Mouse (Mus musculus) WW6 (cell line): ENCODE measurements around the gene Eef1g.
"Not testable (repeated sequence)": the region's sequence is repeated elsewhere in the genome, so short reads cannot be mapped to it uniquely, and the experiment has no call there.

Experiments used
- DNase-seq: peaks from one replicate; pipeline ENCODE4 v3.0.0-alpha.2; 2013; ENCODE audit warnings: low read depth, low spot score

Gene Eef1g

DNA sequence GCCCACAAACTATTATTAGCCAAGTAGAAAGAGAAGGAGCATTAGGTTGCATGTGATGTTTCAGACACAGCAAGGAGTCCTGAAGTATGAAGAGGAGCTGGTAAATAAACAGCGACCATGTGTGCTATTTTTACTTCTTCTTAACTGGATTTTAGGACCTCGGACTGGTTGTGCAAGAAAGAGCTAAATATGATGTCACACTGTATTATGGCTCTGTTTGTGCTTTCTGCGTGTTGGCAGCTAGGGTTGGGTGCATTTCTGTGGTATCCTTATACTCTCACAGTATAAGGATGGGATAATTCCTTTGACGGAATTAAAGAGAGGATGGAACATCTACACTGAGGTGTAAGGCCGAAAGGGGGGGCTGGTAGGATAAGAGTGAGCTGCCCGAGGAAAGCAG, 21.6 kb upstream of the Eef1g start:
- no peak for DNase-seq

DNA sequence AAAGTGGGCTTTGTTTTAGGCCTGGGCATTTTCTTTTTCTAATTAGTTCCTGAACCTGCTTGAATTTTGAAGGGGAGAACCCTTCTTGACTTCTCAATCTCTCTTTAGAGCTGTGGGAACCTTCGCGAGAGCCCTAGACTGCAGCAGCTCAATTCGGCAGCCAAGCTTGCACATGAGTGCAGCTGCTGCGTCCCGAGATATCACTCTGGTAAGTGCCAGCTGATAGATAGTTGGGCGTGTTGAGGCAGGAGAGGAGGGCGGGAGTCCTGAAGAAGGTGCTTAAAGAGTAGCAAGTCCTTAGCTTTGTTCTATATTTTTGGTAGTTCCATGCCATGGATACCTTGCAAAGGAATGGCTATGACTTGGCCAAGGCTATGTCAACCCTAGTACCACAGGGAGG, 19.9 kb upstream of the Eef1g start:
- no peak for DNase-seq

DNA sequence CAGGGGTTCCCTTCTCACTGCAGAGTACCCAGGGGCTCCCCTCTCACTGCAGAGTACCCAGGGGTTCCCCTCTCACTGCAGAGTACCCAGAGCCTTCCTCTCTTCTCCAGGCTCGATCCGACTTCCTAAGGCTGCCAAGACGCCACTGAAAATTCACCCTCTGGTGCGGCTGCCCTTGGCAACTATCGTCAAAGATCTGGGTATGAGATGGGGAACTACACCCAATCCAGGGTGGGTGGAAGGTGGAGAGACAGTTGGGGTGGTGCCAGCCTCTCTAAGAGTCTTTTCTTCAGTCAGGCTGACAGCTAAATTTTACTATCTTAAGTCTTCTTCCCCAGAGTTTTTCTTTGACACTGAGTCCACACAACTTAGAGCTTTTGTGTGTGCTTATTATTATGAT, 16.7 kb upstream of the Eef1g start:
- no peak for DNase-seq

GRCm38 (mm10) chr19:8952241-8952640, 14.6 kb upstream of the Eef1g start:
- DNase-seq: no peak

DNA sequence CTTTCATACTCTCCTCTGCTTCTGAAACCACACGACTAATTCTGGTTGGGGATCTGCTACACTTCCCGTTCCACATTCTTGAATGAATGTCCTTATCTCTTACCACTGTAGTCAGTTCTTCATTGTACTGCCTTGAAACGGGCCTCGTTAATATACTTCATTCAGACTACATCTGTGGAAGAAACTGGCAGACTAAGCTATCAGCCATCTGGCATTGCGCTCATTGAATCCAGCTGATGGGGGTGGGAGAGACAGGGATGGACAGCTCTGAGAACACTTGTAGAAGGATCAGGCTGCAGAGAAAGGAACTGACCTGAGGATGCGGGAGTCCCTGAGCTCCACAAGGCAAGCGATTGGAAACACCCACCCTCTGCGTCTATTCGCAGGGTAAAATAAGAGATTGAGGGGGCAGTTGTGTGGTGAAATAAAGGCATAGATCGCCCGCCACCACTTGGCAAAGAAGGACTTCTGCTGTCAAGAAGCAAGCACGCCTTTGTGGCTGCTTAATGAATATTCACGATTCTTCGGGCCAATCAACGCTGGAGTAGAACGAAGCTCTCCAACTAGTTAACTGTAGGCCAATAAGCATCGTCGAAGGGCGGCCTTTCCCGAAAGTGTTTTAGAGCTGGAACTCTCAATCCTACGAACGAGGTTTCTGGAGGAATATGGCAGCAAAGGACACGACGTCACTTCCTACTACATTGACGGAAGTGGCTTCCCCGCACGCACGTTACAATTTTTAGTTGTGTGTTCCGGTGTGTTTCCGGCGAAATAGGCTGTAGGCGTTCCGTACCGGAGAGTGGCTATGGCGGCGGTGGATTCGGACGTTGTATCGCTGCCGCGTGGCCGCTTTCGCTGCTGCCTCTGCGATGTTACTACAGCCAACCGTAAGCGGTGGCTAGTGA, 13.5 kb upstream of the Eef1g start, which contains the start of gene Tut1:
Gene Tut1 (plus strand): TSS at position 713 of the 905 bp plus-strand sequence.
- peak; percentile 94 for DNase-seq

DNA sequence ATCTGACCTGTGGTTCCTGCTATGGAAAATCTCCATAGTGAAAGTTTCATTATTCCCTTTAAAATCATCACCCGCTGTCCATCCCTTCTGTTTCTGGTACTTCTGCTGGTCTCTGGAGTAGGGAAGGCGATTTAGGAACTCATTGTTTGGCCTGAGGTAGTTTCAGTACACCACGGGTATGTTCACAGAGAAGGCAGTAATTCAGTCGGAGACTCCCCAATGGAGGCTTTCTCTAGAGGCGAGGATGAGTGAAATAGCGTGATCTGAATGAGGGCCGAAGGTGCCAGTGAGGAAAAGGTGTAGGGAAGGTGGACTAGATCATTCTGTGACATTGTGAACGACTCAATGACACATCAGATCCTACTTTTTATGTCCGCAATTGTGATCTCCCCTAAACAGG, 12.7 kb upstream of the Eef1g start:
- DNase-seq: no peak

DNA sequence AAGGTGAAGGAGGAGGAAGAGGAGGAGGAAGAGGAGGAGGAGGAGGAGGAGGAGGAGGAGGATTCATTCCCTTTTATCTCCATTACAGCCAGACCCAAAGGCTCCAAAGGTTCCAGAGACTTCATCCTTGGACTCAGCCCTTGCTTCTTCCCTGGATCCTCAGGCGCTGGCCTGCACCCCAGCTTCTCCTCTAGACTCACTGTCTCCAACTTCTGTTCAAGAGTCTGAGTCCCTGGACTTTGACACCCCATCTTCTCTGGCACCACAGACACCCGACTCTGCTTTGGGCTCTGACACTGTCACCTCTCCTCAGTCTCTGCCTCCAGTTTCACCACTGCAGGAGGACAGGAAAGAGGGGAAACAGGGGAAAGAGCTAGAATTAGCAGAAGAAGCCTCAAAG, 4.6 kb upstream of the Eef1g start:
- no peak for DNase-seq

DNA sequence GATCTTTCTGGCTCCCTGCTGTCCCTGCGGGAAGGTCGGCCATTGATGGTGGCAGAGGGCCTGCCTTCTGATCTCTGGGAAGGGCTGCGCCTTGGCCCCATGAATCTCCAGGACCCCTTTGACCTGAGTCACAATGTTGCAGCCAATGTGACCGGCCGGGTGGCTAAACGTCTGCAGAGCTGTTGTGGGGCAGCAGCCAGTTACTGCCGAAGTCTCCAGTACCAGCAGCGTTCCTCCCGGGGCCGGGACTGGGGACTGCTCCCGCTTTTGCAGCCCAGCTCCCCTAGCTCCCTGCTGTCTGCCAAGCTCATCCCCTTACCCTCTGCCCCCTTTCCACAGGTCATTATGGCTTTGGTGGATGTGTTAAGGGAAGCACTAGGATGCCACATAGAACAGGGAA, 1.8 kb upstream of the Eef1g start:
- DNase-seq: no peak

GRCm38 (mm10) chr19:8965771-8966170, 1.1 kb upstream of the Eef1g start:
- DNase-seq: no peak

GRCm38 (mm10) chr19:8966198-8966589, 647 bp upstream of the Eef1g start:
- no peak for DNase-seq

GRCm38 (mm10) chr19:8967373-8967743, 517 bp downstream of the Eef1g start:
- no peak for DNase-seq

- no peak for DNase-seq
Observed at GRCm38 (mm10) chr19:8967893-8968292, 1.1 kb downstream of the Eef1g start.

DNA sequence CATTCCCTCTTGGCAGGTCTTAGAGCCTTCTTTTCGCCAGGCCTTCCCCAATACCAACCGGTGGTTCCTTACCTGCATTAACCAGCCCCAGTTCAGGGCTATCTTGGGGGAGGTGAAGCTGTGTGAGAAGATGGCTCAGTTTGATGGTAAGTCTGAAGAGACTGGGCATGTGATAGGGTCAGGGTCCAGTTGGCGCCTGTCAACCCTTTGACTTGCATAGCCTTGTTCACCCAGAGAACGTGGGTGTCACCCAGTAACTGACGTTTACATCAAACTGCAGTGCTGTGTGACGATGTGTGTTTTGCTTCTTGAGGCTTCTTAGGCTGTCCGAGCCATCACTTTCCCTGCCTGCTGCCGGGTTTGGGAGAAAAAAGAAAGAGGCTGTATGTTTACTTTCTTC, 5.7 kb downstream of the Eef1g start:
- DNase-seq: not testable (repeated sequence)

DNA sequence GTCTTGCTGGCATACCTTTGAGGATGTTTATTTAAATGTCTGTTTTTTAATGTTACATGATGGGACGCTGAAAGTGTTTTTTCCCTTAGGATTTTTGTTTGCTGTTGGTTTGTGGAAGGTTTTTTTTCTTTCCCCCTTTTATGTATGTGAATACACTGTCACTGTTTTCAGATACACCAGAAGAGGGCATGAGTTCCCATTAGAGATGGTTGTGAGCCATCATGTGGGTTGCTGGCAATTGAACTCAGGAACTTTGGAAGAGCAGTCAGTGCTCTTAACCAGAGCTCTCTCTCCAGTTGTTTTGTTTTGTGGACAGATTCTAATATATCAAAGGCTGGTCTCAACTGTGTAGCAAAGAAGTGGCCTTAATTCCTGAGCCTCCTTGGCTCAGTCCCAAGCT, 7.8 kb downstream of the Eef1g start:
- DNase-seq: no peak

DNA sequence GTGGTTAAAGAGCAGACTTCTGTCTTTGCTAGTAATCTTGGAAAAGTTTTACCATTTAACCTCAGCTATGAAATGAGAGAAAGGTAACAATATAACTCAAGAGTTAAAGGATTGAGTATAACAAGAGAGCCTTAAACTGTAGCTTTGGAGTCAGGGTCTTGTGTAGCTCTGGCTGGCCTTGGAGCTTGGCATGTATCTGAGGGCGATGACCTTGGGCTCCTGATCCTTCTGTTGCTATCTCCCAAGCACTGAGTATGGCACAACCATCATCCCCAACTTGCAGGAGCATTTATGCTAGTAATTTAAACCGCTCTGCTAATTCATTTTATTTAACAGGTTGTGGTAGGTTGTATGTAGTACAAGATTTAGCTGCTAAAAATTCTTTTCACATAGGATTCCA, 8.7 kb downstream of the Eef1g start:
- DNase-seq: no peak

GRCm38 (mm10) chr19:8976535-8976934, 9.7 kb downstream of the Eef1g start:
- DNase-seq: no peak

DNA sequence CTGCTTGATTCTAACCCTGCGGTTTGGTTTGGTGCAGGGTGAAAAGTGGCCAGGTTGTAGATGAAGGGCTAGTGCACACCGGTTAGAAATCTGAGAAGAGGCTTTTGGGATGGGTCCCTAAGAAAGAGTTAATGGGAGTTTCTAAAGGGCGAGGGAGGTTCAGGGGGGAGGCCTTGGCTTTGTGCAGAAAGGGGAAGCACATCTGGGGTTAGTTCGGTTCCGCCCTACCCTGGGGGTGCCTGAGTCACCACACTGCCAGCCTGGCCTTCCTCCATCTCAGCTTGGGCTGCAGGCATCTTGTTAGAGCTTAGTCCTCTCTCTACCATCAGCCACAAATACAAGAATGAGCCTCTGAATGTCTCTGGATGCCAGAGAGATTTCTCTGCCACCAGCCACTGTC, 13.9 kb downstream of the Eef1g start:
- no peak for DNase-seq

GRCm38 (mm10) chr19:8981450-8982168, 14.8 kb downstream of the Eef1g start:
- no peak for DNase-seq

DNA sequence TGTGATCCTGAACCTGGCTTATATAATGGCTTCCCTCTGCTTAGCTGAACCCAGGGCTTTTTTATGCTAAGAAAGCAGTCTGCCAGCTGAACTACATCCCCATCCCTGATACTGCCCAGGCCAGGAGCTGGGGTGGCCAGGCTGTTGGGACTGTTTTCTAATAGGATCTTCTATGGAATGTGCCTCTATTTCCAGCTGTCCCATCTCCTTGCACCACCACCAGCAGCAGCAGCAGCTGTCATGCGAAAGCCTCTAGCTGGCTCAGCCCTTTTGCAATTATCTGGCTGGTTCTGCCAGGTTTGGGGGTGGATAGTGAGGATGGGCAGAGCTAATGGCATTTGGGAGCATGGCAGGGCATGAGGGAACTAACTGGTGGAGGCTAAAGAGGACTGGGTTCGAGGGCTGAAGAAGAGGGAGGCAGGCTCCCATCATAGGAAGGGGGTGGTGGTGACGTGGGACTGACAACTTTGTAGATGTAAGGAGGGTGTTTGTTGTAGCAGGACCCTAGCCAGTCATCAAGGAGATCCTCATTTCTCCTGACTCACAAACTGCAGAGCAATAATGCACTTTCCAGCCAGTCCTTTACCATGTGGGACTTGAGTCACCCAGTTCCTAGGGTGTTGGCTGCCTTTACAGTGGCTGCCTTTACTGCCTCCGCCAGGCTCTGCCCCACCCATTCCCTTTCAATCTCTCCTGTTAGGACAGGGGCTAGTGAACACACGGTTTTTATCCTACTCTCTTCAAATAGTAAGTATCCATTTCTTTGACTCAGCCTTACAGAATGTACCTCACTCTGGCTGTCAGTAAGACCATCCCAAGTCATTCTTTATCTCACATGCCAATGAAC, 15.7 kb downstream of the Eef1g start:
- no peak for DNase-seq

- DNase-seq: no peak
Observed at GRCm38 (mm10) chr19:8983150-8983650, 16.4 kb downstream of the Eef1g start.

- no peak for DNase-seq
Observed at GRCm38 (mm10) chr19:8984255-8984868, 17.5 kb downstream of the Eef1g start.
